Mouse (Mus musculus): ENCODE data around the gene Kdm2b. TPM values are rescaled to one million over a fixed set of nuclear protein-coding genes. Genes with fewer than 3 reads are reported as not detected.

Kdm2b gene
- polyA plus RNA-seq, 1 experiment from 2014 or later, result 31.7 TPM

DNA sequence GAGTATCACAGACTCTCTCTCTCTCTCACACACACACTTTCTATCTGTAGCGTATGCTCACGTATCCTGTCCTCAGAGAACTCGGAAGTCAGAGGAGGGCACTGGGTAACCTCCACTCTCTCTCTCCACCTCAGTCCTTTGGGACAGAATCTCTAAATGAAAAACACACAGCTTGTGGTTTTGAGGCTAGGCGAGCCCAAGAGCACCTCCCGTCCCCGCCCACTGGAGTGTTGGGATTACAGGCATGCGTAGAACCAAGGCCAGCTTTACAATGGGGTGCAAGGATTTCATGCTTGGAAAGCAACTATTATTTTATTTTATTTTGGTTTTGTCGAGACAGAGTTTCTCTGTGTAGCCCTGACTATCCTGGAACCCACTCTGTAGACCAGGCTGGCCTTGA lies 67.7 kb downstream of the Kdm2b start:
- no peaks in the 10 kb centered on the region for H3K27me3 ChIP-seq (replicated peaks; ENCODE audit: control insufficient read depth, insufficient read depth, low read length)
- no peak overlapping the region for H3K9ac ChIP-seq (ENCODE audit: low read length)
- WGBS, result 94% methylated on average over 8 of the region's 8 CpGs
- no peaks in the 10 kb centered on the region for H3K9me3 ChIP-seq (ENCODE audit: control insufficient read depth, low read length)
- no peaks in the 10 kb centered on the region for H3K36me3 ChIP-seq (ENCODE audit: control insufficient read depth, insufficient read depth, low read length)
- H3K4me3 ChIP-seq (ENCODE audit: low read depth, low read length), result no peak overlapping the region
- H3K4me1 ChIP-seq (replicated peaks; ENCODE audit: control insufficient read depth, insufficient read depth, low read length), result 0 out of 2 replicates have a peak, but pooled peaks cover 4% of the 10 kb centered on the region
- DNase-seq (ENCODE audit: low spot score) (no peak), ATAC-seq (replicated peaks; ENCODE audit: low FRiP score, low TSS enrichment, low read depth) (no peak)
- no peak overlapping the region for H3K27ac ChIP-seq (ENCODE audit: low read depth)
- no peak overlapping the region for H3K4me2 ChIP-seq (ENCODE audit: low read length)

DNA sequence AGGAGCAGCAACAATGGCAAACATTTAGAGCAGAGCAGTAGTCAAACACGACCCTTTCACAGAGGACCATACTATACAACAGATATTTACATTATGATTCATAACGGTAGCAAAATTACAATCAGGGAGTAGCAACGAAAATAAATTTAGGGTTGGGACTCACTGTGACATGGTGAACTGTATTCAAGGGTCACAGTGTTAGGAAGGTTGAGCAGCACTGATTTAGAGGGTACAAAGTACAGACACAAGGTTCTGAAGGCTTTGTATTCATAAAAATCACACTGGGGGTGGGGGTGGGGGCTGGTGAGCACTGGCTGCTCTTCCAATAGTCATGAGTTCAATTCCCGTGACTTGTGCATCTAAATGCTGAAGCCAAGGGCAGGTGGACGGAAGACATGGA lies 69.1 kb downstream of the Kdm2b start:
- H3K36me3 ChIP-seq (ENCODE audit: control insufficient read depth, insufficient read depth, low read length), result no peaks in the 10 kb centered on the region
- no peak overlapping the region for H3K4me2 ChIP-seq (ENCODE audit: low read length)
- H3K9me3 ChIP-seq (ENCODE audit: control insufficient read depth, low read length), result no peaks in the 10 kb centered on the region
- 81% methylated on average over 5 of the region's 5 CpGs for WGBS
- DNase-seq (ENCODE audit: low spot score), result no peak
- no peak for ATAC-seq (replicated peaks; ENCODE audit: low FRiP score, low TSS enrichment, low read depth)
- no peak overlapping the region for H3K4me3 ChIP-seq (ENCODE audit: low read depth, low read length)
- no peak overlapping the region for H3K9ac ChIP-seq (ENCODE audit: low read length)
- H3K4me1 ChIP-seq (replicated peaks; ENCODE audit: control insufficient read depth, insufficient read depth, low read length), result no peaks in the 10 kb centered on the region
- H3K27me3 ChIP-seq (replicated peaks; ENCODE audit: control insufficient read depth, insufficient read depth, low read length), result no peaks in the 10 kb centered on the region
- H3K27ac ChIP-seq (ENCODE audit: low read depth), result no peak overlapping the region

DNA sequence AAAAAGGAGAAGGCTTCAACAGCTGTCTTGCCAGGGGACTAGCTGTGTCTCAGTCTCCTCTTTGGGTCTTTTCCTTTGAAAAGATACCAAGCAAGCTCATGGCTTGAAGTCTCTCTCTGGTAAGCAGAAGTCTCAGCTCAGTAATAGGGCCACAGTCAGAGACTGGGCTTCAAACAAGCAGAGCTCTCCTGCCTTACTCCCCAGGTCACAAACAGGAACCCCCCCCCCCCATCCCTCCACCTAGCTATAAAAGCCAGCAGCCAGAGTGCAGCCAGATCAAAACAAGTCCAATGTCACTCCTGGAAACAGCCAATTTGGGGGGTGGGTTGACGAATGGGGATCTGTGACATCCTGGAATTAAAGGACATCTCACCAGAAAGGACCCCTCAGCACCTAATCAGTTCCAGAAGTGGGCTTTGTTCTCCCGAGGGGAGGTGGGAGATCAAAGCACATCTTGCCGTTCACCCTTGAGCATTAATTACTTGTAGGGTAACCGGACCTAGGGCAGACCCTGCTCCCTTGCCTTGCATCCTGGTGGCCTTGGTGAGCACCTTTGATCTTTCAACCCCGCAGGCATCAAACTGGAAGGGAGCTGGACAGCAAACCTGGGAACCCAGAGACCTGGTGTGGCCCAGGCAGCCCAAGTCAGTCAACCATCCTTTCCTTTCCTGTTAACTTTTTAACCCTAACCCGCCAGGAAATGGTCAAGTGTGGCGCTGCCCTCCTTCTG lies 71.5 kb downstream of the Kdm2b start:
- H3K27me3 ChIP-seq (replicated peaks; ENCODE audit: control insufficient read depth, insufficient read depth, low read length), result no peaks in the 10 kb centered on the region
- DNase-seq (ENCODE audit: low spot score), result no peak
- H3K4me2 ChIP-seq (ENCODE audit: low read length), result no peak overlapping the region
- no peaks in the 10 kb centered on the region for H3K36me3 ChIP-seq (ENCODE audit: control insufficient read depth, insufficient read depth, low read length)
- no peak overlapping the region for H3K9ac ChIP-seq (ENCODE audit: low read length)
- no peak overlapping the region for H3K27ac ChIP-seq (ENCODE audit: low read depth)
- 47% methylated on average over 7 of the region's 7 CpGs for WGBS
- no peak overlapping the region for H3K4me3 ChIP-seq (ENCODE audit: low read depth, low read length)
- H3K4me1 ChIP-seq (replicated peaks; ENCODE audit: control insufficient read depth, insufficient read depth, low read length), result no peaks in the 10 kb centered on the region
- no peaks in the 10 kb centered on the region for H3K9me3 ChIP-seq (ENCODE audit: control insufficient read depth, low read length)
- ATAC-seq (replicated peaks; ENCODE audit: low FRiP score, low TSS enrichment, low read depth), result no peak

- H3K27me3 ChIP-seq (replicated peaks; ENCODE audit: control insufficient read depth, insufficient read depth, low read length), result no peaks in the 10 kb centered on the region
- H3K27ac ChIP-seq (ENCODE audit: low read depth), result no peak overlapping the region
- WGBS, result 93% methylated on average over 6 of the region's 6 CpGs
- H3K4me2 ChIP-seq (ENCODE audit: low read length), result no peak overlapping the region
- no peak overlapping the region for H3K9ac ChIP-seq (ENCODE audit: low read length)
- no peaks in the 10 kb centered on the region for H3K4me1 ChIP-seq (replicated peaks; ENCODE audit: control insufficient read depth, insufficient read depth, low read length)
- H3K9me3 ChIP-seq (ENCODE audit: control insufficient read depth, low read length), result no peaks in the 10 kb centered on the region
- no peak for ATAC-seq (replicated peaks; ENCODE audit: low FRiP score, low TSS enrichment, low read depth)
- DNase-seq (ENCODE audit: low spot score), result no peak
- H3K4me3 ChIP-seq (ENCODE audit: low read depth, low read length), result no peak overlapping the region
- no peaks in the 10 kb centered on the region for H3K36me3 ChIP-seq (ENCODE audit: control insufficient read depth, insufficient read depth, low read length)
These were observed 73.5 kb downstream of the Kdm2b start for GRCm38 (mm10) chr5:122916147-122916546.

DNA sequence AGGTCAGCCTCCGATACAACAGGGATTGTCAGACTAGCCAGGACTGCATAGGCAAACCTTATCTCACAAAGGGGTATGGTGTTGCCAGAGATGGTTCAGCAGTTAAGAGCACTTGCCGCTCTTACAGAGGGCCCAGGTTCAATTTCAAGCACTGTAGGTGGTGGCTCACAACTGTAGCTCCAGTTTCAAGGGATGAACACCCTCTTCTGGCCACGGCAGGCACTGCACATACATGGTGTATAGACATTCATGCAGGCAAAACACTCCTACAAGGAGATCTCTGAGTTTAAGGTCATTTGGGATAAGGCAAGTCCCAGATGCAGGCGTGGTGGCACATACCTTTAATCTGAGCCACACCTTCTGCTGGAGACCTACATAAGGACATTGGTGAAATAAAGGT lies 76.8 kb downstream of the Kdm2b start:
- Histone ChIP-seq H3K36me3 (ENCODE audit: control insufficient read depth, insufficient read depth, low read length) (no peaks in the 10 kb centered on the region), H3K27me3 (replicated peaks; ENCODE audit: control insufficient read depth, insufficient read depth, low read length) (no peaks in the 10 kb centered on the region), H3K27ac (ENCODE audit: low read depth) (no peak overlapping the region), H3K9me3 (ENCODE audit: control insufficient read depth, low read length) (no peaks in the 10 kb centered on the region), H3K9ac (ENCODE audit: low read length) (no peak overlapping the region), H3K4me1 (replicated peaks; ENCODE audit: control insufficient read depth, insufficient read depth, low read length) (no peaks in the 10 kb centered on the region), H3K4me2 (ENCODE audit: low read length) (no peak overlapping the region), H3K4me3 (ENCODE audit: low read depth, low read length) (no peak overlapping the region)
- WGBS, result 94% methylated on average over 4 of the region's 4 CpGs
- no peak for ATAC-seq (replicated peaks; ENCODE audit: low FRiP score, low TSS enrichment, low read depth)
- DNase-seq (ENCODE audit: low spot score), result no peak

DNA sequence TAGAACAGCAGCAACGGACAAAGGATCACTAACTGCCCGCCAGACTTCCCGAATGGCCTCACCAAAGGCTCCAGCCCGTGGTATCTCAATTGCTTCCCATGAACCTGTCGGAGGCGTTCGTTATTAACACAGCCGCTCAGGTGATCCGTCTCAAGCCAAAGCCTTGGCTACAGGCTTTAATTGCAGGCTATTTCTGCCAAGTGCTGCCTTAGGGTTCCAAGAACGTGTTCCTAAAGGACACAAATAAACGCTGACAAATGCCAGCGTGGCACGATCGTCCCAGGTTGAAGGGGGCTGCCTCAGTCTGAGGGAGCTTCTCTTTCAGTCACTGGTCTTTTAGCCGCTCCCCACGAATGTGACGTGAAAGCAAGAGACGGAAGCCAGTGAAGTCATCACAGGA lies 80.1 kb downstream of the Kdm2b start:
- 86% methylated on average over 18 of the region's 18 CpGs for whole genome bisulfite sequencing

DNA sequence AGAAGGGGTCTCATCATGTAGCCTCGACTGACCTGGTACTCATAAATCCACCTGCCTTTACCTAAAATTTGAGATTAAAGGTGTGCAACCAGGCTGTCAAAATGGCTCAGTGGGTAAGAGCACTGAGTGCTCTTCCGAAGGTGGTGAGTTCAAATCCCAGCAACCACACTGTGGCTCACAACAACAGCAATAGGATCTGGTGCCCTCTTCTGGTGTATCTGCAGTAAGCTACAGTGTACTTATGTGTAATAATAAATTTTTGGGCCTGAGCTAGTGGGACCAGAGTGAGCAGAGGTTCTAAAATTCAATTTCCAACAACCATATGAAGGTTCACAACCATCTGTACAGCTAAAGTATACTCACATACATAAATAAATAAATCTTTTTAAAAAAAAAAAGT lies 81.6 kb downstream of the Kdm2b start:
- Histone ChIP-seq H3K4me3 (ENCODE audit: low read depth, low read length) (no peak overlapping the region), H3K9ac (ENCODE audit: low read length) (no peak overlapping the region), H3K4me2 (ENCODE audit: low read length) (no peak overlapping the region), H3K27ac (ENCODE audit: low read depth) (no peak overlapping the region), H3K36me3 (ENCODE audit: control insufficient read depth, insufficient read depth, low read length) (no peaks in the 10 kb centered on the region), H3K27me3 (replicated peaks; ENCODE audit: control insufficient read depth, insufficient read depth, low read length) (no peaks in the 10 kb centered on the region), H3K9me3 (ENCODE audit: control insufficient read depth, low read length) (no peaks in the 10 kb centered on the region), H3K4me1 (replicated peaks; ENCODE audit: control insufficient read depth, insufficient read depth, low read length) (no peaks in the 10 kb centered on the region)
- ATAC-seq (replicated peaks; ENCODE audit: low FRiP score, low TSS enrichment, low read depth) (no peak), DNase-seq (ENCODE audit: low spot score) (no peak)
- WGBS, result 90% methylated on average over 2 of the region's 2 CpGs

More for the DNA sequence above, 80.1 kb downstream of the Kdm2b start:
- Histone ChIP-seq H3K4me3 (ENCODE audit: low read depth, low read length) (no peak overlapping the region), H3K27me3 (replicated peaks; ENCODE audit: control insufficient read depth, insufficient read depth, low read length) (no peaks in the 10 kb centered on the region), H3K36me3 (ENCODE audit: control insufficient read depth, insufficient read depth, low read length) (no peaks in the 10 kb centered on the region), H3K4me1 (replicated peaks; ENCODE audit: control insufficient read depth, insufficient read depth, low read length) (no peaks in the 10 kb centered on the region), H3K4me2 (ENCODE audit: low read length) (no peak overlapping the region), H3K27ac (ENCODE audit: low read depth) (no peak overlapping the region), H3K9me3 (ENCODE audit: control insufficient read depth, low read length) (no peaks in the 10 kb centered on the region), H3K9ac (ENCODE audit: low read length) (no peak overlapping the region)
- ATAC-seq (replicated peaks; ENCODE audit: low FRiP score, low TSS enrichment, low read depth) (no peak), DNase-seq (ENCODE audit: low spot score) (no peak)

DNA sequence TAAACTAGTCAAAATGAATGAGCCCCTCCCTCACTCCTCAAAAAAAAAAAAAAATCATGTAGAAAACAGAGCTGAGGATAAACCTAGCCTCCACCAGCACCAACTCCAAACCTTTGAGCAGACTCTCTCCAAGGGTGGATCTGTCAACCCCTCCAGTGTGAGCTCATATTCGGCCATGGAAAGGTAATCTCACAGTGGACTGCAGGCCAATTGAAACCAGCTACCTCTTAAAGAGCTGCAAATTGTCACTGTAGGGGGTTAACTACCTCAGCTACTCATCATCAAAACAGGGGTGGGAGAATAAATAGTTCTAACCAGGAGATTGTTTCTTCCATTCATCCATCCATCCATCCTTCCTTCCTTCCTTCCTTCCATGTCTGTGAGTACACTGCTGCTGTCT lies 82.4 kb downstream of the Kdm2b start:
- H3K27ac ChIP-seq (ENCODE audit: low read depth), result no peak overlapping the region
- no peak overlapping the region for H3K4me3 ChIP-seq (ENCODE audit: low read depth, low read length)
- H3K4me2 ChIP-seq (ENCODE audit: low read length), result no peak overlapping the region
- ATAC-seq (replicated peaks; ENCODE audit: low FRiP score, low TSS enrichment, low read depth), result no peak
- H3K27me3 ChIP-seq (replicated peaks; ENCODE audit: control insufficient read depth, insufficient read depth, low read length), result no peaks in the 10 kb centered on the region
- H3K4me1 ChIP-seq (replicated peaks; ENCODE audit: control insufficient read depth, insufficient read depth, low read length), result no peaks in the 10 kb centered on the region
- no peak for DNase-seq (ENCODE audit: low spot score)
- no peaks in the 10 kb centered on the region for H3K9me3 ChIP-seq (ENCODE audit: control insufficient read depth, low read length)
- no peaks in the 10 kb centered on the region for H3K36me3 ChIP-seq (ENCODE audit: control insufficient read depth, insufficient read depth, low read length)
- no peak overlapping the region for H3K9ac ChIP-seq (ENCODE audit: low read length)
- 90% methylated on average over 1 of the region's 1 CpGs for WGBS

DNA sequence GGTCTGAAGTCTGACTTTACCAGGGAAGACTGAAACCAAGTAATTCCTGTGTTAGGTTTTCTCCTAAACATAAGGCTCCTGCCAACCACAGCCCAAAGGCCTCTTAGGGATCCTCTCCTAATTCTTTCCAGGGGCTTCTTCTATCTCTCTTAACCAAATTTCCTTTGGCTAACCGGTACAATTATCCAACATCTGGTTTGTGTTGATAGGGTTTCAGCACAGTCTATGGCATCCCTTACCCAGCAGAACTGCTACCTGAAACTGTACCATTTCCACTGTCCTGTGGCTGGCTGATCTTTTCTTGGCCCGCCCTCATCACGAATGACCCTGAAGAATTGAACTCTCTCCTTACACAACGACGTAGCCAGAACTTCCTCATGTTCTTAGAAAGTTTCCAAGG lies 86.5 kb downstream of the Kdm2b start:
- DNase-seq (ENCODE audit: low spot score) (no peak), ATAC-seq (replicated peaks; ENCODE audit: low FRiP score, low TSS enrichment, low read depth) (no peak)
- H3K4me3 ChIP-seq (ENCODE audit: low read depth, low read length), result no peak overlapping the region
- H3K9me3 ChIP-seq (ENCODE audit: control insufficient read depth, low read length), result no peaks in the 10 kb centered on the region
- no peak overlapping the region for H3K9ac ChIP-seq (ENCODE audit: low read length)
- H3K4me2 ChIP-seq (ENCODE audit: low read length), result no peak overlapping the region
- no peaks in the 10 kb centered on the region for H3K36me3 ChIP-seq (ENCODE audit: control insufficient read depth, insufficient read depth, low read length)
- 81% methylated on average over 5 of the region's 5 CpGs for WGBS
- H3K4me1 ChIP-seq (replicated peaks; ENCODE audit: control insufficient read depth, insufficient read depth, low read length), result peaks cover 7% of the 10 kb centered on the region; the same call in 1 of the 2 replicates
- H3K27me3 ChIP-seq (replicated peaks; ENCODE audit: control insufficient read depth, insufficient read depth, low read length), result no peaks in the 10 kb centered on the region
- no peak overlapping the region for H3K27ac ChIP-seq (ENCODE audit: low read depth)

Measured in intestine, embryonic 14.5 days (tissue).